Mouse (Mus musculus) gastrocnemius, adult 8-10 months (tissue): ENCODE results near the gene Gclm. TPM values are rescaled to one million over a fixed set of nuclear protein-coding genes. Genes with fewer than 3 reads are reported as not detected.
"Not testable (repeated sequence)": the region's sequence is repeated elsewhere in the genome, so short reads cannot be mapped to it uniquely, and the experiment has no call there.

ENCODE experiments used
- DNase-seq, 2 experiments: peaks; one replicate each; pipeline ENCODE4 v3.0.0; 2022; ENCODE audit warnings: low spot score in 2 of 2
- total RNA-seq, 4 experiments: library from RNA; stranded (reverse); gene quantifications; 2 replicates each; pipeline ENCODE4 v1.2.4; 2022

Gclm gene
- total RNA-seq, 4 experiments from 2014 or later = 22.7 to 40.7 (median 35.6) TPM

GRCm38 (mm10) chr3:122235772-122236171 is 9.6 kb upstream of the Gclm start:
- no peak for DNase-seq

GRCm38 (mm10) chr3:122242876-122243275 is 2.5 kb upstream of the Gclm start:
- DNase-seq = no peak

GRCm38 (mm10) chr3:122243416-122244167 is 1.8 kb upstream of the Gclm start:
- no peak for DNase-seq

GRCm38 (mm10) chr3:122244759-122245158 is 598 bp upstream of the Gclm start:
- DNase-seq = no peak

GRCm38 (mm10) chr3:122245878-122246332 is 548 bp downstream of the Gclm start:
- DNase-seq = peak in 1 of 2 experiments; percentile 36

- no peak for DNase-seq
Measured at GRCm38 (mm10) chr3:122246406-122246805, 1.0 kb downstream of the Gclm start.

GRCm38 (mm10) chr3:122246986-122247767 is 1.8 kb downstream of the Gclm start:
- DNase-seq = no peak

GRCm38 (mm10) chr3:122247768-122248100 is 2.4 kb downstream of the Gclm start:
- DNase-seq = no peak

- DNase-seq = no peak
Measured at GRCm38 (mm10) chr3:122252466-122253253, 7.3 kb downstream of the Gclm start.

- DNase-seq = not testable (repeated sequence)
Measured at GRCm38 (mm10) chr3:122254050-122254449, 8.7 kb downstream of the Gclm start.

- DNase-seq = no peak
Measured at GRCm38 (mm10) chr3:122269986-122270385, 24.6 kb downstream of the Gclm start.

GRCm38 (mm10) chr3:122272565-122272964 is 27.2 kb downstream of the Gclm start:
- DNase-seq = not testable (repeated sequence)

GRCm38 (mm10) chr3:122273407-122274240 is 28.3 kb downstream of the Gclm start:
- DNase-seq = no peak

GRCm38 (mm10) chr3:122274241-122275024 is 29.1 kb downstream of the Gclm start, which contains the start of gene Dnttip2:
Dnttip2 (plus strand) TSS chr3:122274388.
- peak; percentile 86 to 90 for DNase-seq

GRCm38 (mm10) chr3:122275111-122275510 is 29.8 kb downstream of the Gclm start:
- no peak for DNase-seq

GRCm38 (mm10) chr3:122287195-122287594 is 41.8 kb downstream of the Gclm start:
- no peak for DNase-seq

- no peak for DNase-seq
Measured at GRCm38 (mm10) chr3:122288613-122289195, 43.3 kb downstream of the Gclm start.

GRCm38 (mm10) chr3:122289344-122289743 is 44.0 kb downstream of the Gclm start:
- not testable (repeated sequence) for DNase-seq

GRCm38 (mm10) chr3:122290696-122291095 is 45.3 kb downstream of the Gclm start:
- DNase-seq = no peak

GRCm38 (mm10) chr3:122291828-122292227 is 46.5 kb downstream of the Gclm start:
- DNase-seq = no peak
